Mouse (Mus musculus) testis, adult 2 months (tissue): ENCODE measurements at regions not wholly inside any gene's neighbourhood (a gene's known extent, or its start where the extent isn't known, plus 50 kb on each side); places are given as distances from the start of the nearest gene placed in this dataset.

Experiments
- CTCF ChIP-seq: fragments of 200-500 bp; IDR thresholded peaks from 2 replicates; pipeline ENCODE4 v1.5.1; 2012; ENCODE audit warnings: low read depth, mild to moderate bottlenecking, inconsistent platforms, low read length, moderate library complexity; ENCODE audit not compliant: control insufficient read depth, insufficient read depth, insufficient replicate concordance
- POLR2A ChIP-seq: fragments of 200-500 bp; IDR thresholded peaks from 2 replicates; pipeline ENCODE4 v1.6.1; 2012; ENCODE audit warnings: low read depth, mild to moderate bottlenecking, inconsistent platforms, low read length, moderate library complexity; ENCODE audit not compliant: control insufficient read depth

DNA sequence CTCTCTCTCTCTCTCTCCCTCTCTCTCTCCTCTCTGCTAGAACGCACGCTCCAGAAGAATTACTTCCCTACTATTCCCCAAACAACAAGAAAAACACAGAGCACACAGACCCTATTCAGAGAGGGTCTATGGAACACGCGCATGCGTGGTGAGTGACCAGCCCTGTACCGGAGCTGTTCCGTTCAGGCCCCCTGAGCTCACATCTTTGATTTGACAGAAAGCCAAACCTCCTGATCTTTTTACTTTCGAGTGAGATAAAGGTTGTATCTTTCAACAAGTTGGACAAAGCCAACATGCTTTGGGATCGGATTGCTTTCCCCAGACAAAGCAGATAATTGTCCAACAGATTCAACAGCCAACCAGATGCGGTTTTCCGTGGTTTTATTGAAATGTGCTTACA lies 320.9 kb downstream of the Agtpbp1 start:
- no peak for TF ChIP-seq CTCF
- TF ChIP-seq POLR2A, result no peak
